Mouse (Mus musculus): ENCODE data around the gene Surf4. TPM values are rescaled to one million over a fixed set of nuclear protein-coding genes. Genes with fewer than 3 reads are reported as not detected.

Surf4 gene
- polyA plus RNA-seq, 1 experiment from 2014 or later: 154 TPM

DNA sequence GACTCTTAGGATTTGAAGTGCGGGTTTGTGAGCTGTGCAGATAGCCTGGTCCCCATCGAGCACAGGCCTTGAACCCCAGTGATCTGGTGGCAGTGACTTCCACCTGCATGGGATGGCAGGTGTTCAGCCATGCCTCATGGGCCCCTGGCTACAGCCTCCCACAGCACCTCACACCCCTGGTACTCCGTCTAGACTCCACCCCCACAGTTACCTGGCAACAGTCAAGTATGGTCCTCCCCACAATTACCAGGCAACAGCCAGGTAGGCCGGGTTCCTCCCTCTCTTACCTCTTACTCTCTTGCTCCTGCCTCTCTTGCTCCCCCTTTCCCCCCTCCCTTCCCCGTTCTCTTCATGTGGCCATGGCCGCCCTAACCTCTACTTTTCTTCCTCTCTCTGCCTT, 63.1 kb downstream of the Surf4 start:
- Histone ChIP-seq H3K27ac (no peak overlapping the region), H3K9ac (no peak overlapping the region), H3K4me3 (no peak overlapping the region), H3K4me1 (no peaks in the 10 kb centered on the region), H3K27me3 (no peaks in the 10 kb centered on the region), H3K4me2 (replicated peaks) (no peak overlapping the region), H3K9me3 (replicated peaks) (no peaks in the 10 kb centered on the region), H3K36me3 (no peaks in the 10 kb centered on the region)
- WGBS: 63% methylated on average over 6 of the region's 6 CpGs
- no peak for ATAC-seq (ENCODE audit: low FRiP score)

Other genes with a start within 250 kb of the Surf4 start
- not detected in 2 replicates for gene Abo, start 68.9 kb downstream of the Surf4 start, polyA plus RNA-seq (2016; fragmentation: Nextera tagmentation; extraction: Ambion mirVana)
- 30.8 and 32.3 TPM in 2 replicates for gene Surf6, start 31.0 kb downstream of the Surf4 start, polyA plus RNA-seq (2016; fragmentation: Nextera tagmentation; extraction: Ambion mirVana)
- gene Med22, start 23.3 kb downstream of the Surf4 start, polyA plus RNA-seq (2016; fragmentation: Nextera tagmentation; extraction: Ambion mirVana): 107 and 116 TPM in 2 replicates
- 461 and 470 TPM in 2 replicates for gene Rpl7a, start 23.2 kb downstream of the Surf4 start, polyA plus RNA-seq (2016; fragmentation: Nextera tagmentation; extraction: Ambion mirVana)
- 50.1 and 50.4 TPM in 2 replicates for gene Surf2, start 17.6 kb downstream of the Surf4 start, polyA plus RNA-seq (2016; fragmentation: Nextera tagmentation; extraction: Ambion mirVana)
- 55.0 and 58.6 TPM in 2 replicates for gene Surf1, start 17.4 kb downstream of the Surf4 start, polyA plus RNA-seq (2016; fragmentation: Nextera tagmentation; extraction: Ambion mirVana)
- 0.17 and 0.22 TPM in 2 replicates for gene Stkld1, start 119 bp upstream of the Surf4 start, polyA plus RNA-seq (2016; fragmentation: Nextera tagmentation; extraction: Ambion mirVana)
- 40.9 and 42.0 TPM in 2 replicates for gene Rexo4, start 30.5 kb upstream of the Surf4 start, polyA plus RNA-seq (2016; fragmentation: Nextera tagmentation; extraction: Ambion mirVana)
- 0.07 TPM in 1 of 2 replicates, not detected in the other for gene Adamts13, start 39.5 kb upstream of the Surf4 start, polyA plus RNA-seq (2016; fragmentation: Nextera tagmentation; extraction: Ambion mirVana)
- 115 TPM in 2 replicates for gene Cacfd1, start 76.0 kb upstream of the Surf4 start, polyA plus RNA-seq (2016; fragmentation: Nextera tagmentation; extraction: Ambion mirVana)
- 3.5 and 4.1 TPM in 2 replicates for gene Slc2a6, start 94.1 kb upstream of the Surf4 start, polyA plus RNA-seq (2016; fragmentation: Nextera tagmentation; extraction: Ambion mirVana)
- 2.6 and 5.2 TPM in 2 replicates for gene Mymk, start 138.3 kb upstream of the Surf4 start, polyA plus RNA-seq (2016; fragmentation: Nextera tagmentation; extraction: Ambion mirVana)
- 6.1 and 9.0 TPM in 2 replicates for gene Adamtsl2, start 145.5 kb upstream of the Surf4 start, polyA plus RNA-seq (2016; fragmentation: Nextera tagmentation; extraction: Ambion mirVana)
- 0.43 and 0.52 TPM in 2 replicates for gene Fam163b, start 208.6 kb upstream of the Surf4 start, polyA plus RNA-seq (2016; fragmentation: Nextera tagmentation; extraction: Ambion mirVana)
- gene Dbh, start 231.3 kb upstream of the Surf4 start, polyA plus RNA-seq (2016; fragmentation: Nextera tagmentation; extraction: Ambion mirVana): 1.7 and 2.3 TPM in 2 replicates